In genomic region chr17:50737068-50737467, GRCm38 (mm10) we compare ENCODE assay signal across 17 mouse cellular contexts.
DNase-seq lines count a peak whose midpoint lies in the region; ATAC-seq and TF ChIP-seq lines count a peak whose summit lies in the region.
"Had no signal": no experiment of that assay in that cellular context is flagged by ENCODE, and none has a peak within 500 bp of the region (broad histone marks: within the 10 kb centered on the region; RNA-seq: fewer than 3 reads in every experiment).

No protein-coding gene starts in this region.

- 45% methylated on average over 2 of the region's 2 CpGs for WGBS in lung, embryonic 14.5 days
- WGBS in lung, adult 2 months, result 24% methylated on average over 2 of the region's 2 CpGs
- 41% methylated on average over 2 of the region's 2 CpGs for WGBS in stomach, postnatal 0 days

- H3K9me3 ChIP-seq in lung, embryonic 14.5 days (ENCODE audit: low read depth, low read length), result no peaks in the 10 kb centered on the region
- H3K9me3 ChIP-seq in stomach, postnatal 0 days (ENCODE audit: control insufficient read depth, low read length), result no peaks in the 10 kb centered on the region
- H3K9me3 ChIP-seq: limb, embryonic 12.5 days; liver, embryonic 15.5 days had no signal

- TF ChIP-seq POLR2A in lung, adult 2 months (IDR thresholded peaks at IDR 0.05; ENCODE audit: borderline replicate concordance, extremely low read depth, low read depth, low read length), result no peak

- no peaks in the 10 kb centered on the region for H3K27me3 ChIP-seq in lung, embryonic 14.5 days (ENCODE audit: insufficient read depth, low read length)
- H3K27me3 ChIP-seq in stomach, postnatal 0 days (ENCODE audit: control insufficient read depth, insufficient read depth, low read length), result no peaks in the 10 kb centered on the region
- H3K27me3 ChIP-seq: limb, embryonic 12.5 days; liver, embryonic 15.5 days had no signal

- TF ChIP-seq CTCF in lung, embryonic 14.5 days (IDR thresholded peaks at IDR 0.05; ENCODE audit: low read depth), result no peak
- TF ChIP-seq CTCF in lung, adult 2 months (IDR thresholded peaks at IDR 0.05; ENCODE audit: insufficient read depth, low read length), result no peak
- no peak for TF ChIP-seq CTCF in stomach, postnatal 0 days (IDR thresholded peaks at IDR 0.05; ENCODE audit: low read depth)

- intact Hi-C loops in heart, postnatal 36 days (cut with DNase I), result no loop called here

- 0 out of 2 replicates have a peak overlapping the region, but pooled peaks have one; percentile 4 for H3K27ac ChIP-seq in lung, embryonic 14.5 days (ENCODE audit: low read depth)
- no peak overlapping the region for H3K27ac ChIP-seq in stomach, postnatal 0 days (replicated peaks)
- H3K27ac ChIP-seq: limb, embryonic 12.5 days; liver, embryonic 15.5 days had no signal

- ATAC-seq in lung, embryonic 14.5 days (ENCODE audit: insufficient read depth), result no peak
- no peak for ATAC-seq in erythroblast, adult 5-6 weeks (replicated peaks; ENCODE audit: low FRiP score, poor library complexity, severe bottlenecking)
- ATAC-seq in stomach, postnatal 0 days (ENCODE audit: low FRiP score, low TSS enrichment), result no peak
- ATAC-seq: activated CD4-positive, CD25-positive, alpha-beta regulatory T cell, adult 4 months; hindbrain, embryonic 16.5 days had no signal

- H3K4me1 ChIP-seq in lung, embryonic 14.5 days (ENCODE audit: insufficient read depth), result peaks cover 11% of the 10 kb centered on the region; the same call in 1 of the 2 replicates
- peaks cover 24% of the 10 kb centered on the region for H3K4me1 ChIP-seq in lung, adult 2 months (ENCODE audit: control insufficient read depth, insufficient read depth, low read length)
- peaks cover 4% of the 10 kb centered on the region; the same call in 1 of the 2 replicates for H3K4me1 ChIP-seq in stomach, postnatal 0 days (replicated peaks; ENCODE audit: control insufficient read depth, insufficient read depth)
- H3K4me1 ChIP-seq: limb, embryonic 12.5 days had no signal

- H3K9ac ChIP-seq in lung, embryonic 14.5 days, result no peak overlapping the region
- H3K9ac ChIP-seq in stomach, postnatal 0 days (ENCODE audit: low read length), result no peak overlapping the region
- H3K9ac ChIP-seq: limb, embryonic 12.5 days; liver, embryonic 15.5 days had no signal

- TF ChIP-seq EP300 in stomach, postnatal 0 days (optimal IDR thresholded peaks at IDR 0.05), result no peak

- no peak overlapping the region for H3K4me3 ChIP-seq in lung, embryonic 14.5 days (ENCODE audit: low read depth, low read length)
- H3K4me3 ChIP-seq in lung, adult 2 months (replicated peaks; ENCODE audit: extremely low read depth, low read depth, low read length), result no peak overlapping the region
- H3K4me3 ChIP-seq in stomach, postnatal 0 days (ENCODE audit: low read depth, low read length), result no peak overlapping the region
- H3K4me3 ChIP-seq: limb, embryonic 12.5 days; liver, embryonic 15.5 days had no signal

- H3K36me3 ChIP-seq in lung, embryonic 14.5 days (ENCODE audit: insufficient read depth), result no peaks in the 10 kb centered on the region
- no peaks in the 10 kb centered on the region for H3K36me3 ChIP-seq in stomach, postnatal 0 days (ENCODE audit: control insufficient read depth, insufficient read depth, low read length)
- H3K36me3 ChIP-seq: liver, embryonic 15.5 days had no signal

- DNase-seq in cerebellum, adult 9-10 months, result peak; percentile 24
- DNase-seq in cerebellum, postnatal 4 days (ENCODE audit: low spot score in 2 of 2), result no peak
- DNase-seq in heart, adult 8-10 months (ENCODE audit: low spot score), result peak; percentile 28
- no peak for DNase-seq in heart, postnatal 36 days
- DNase-seq in lung, embryonic 14.5 days, result peak; percentile 8
- DNase-seq in lung, adult 2 months, result no peak
- DNase-seq in stomach, postnatal 0 days (ENCODE audit: low spot score), result no peak
- DNase-seq: cerebellum, adult 11 months; kidney, adult 2 months; kidney, postnatal 4 days; midbrain, embryonic 14.5 days; thymus, postnatal 25 days had no signal

- no peak overlapping the region for H3K4me2 ChIP-seq in lung, embryonic 14.5 days
- no peak overlapping the region for H3K4me2 ChIP-seq in stomach, postnatal 0 days (replicated peaks; ENCODE audit: low read depth)
- H3K4me2 ChIP-seq: limb, embryonic 12.5 days; liver, embryonic 15.5 days had no signal

Comparison
In these comparisons a context has a peak if more than half of its experiments do, and no peak if none do; other contexts are left out.
1. DNase-seq: peak in cerebellum, adult 9-10 months (single experiment), heart, adult 8-10 months (single experiment) and lung, embryonic 14.5 days (single experiment); none in cerebellum, postnatal 4 days (0 of 2), heart, postnatal 36 days (0 of 2), lung, adult 2 months (single experiment) and stomach, postnatal 0 days (single experiment).